Mouse (Mus musculus) hindlimb bud, embryonic 11.5 days (tissue): ENCODE data around the gene Wnt3a.
"Not testable (repeated sequence)": the region's sequence is repeated elsewhere in the genome, so short reads cannot be mapped to it uniquely, and the experiment has no call there.

Source experiments
- DNase-seq: peaks from one replicate; pipeline ENCODE4 v3.0.0-alpha.2; 2012; ENCODE audit warnings: low read depth, low spot score; ENCODE audit errors: extremely low spot score

Wnt3a gene

GRCm38 (mm10) chr11:59308164-59308542 is 17.6 kb upstream of the Wnt3a start:
- no peak for DNase-seq

GRCm38 (mm10) chr11:59307422-59308163 is 17.0 kb upstream of the Wnt3a start:
- DNase-seq: no peak

GRCm38 (mm10) chr11:59306461-59307421 is 16.2 kb upstream of the Wnt3a start, which contains the start of gene Wnt9a:
Gene Wnt9a (plus strand): TSS chr11:59306928.
- DNase-seq: no peak

- DNase-seq: no peak
Observed at GRCm38 (mm10) chr11:59305821-59306215, 15.3 kb upstream of the Wnt3a start.

- no peak for DNase-seq
Observed at GRCm38 (mm10) chr11:59305008-59305820, 14.7 kb upstream of the Wnt3a start.

GRCm38 (mm10) chr11:59302700-59303569 is 12.4 kb upstream of the Wnt3a start:
- DNase-seq: no peak

- DNase-seq: not testable (repeated sequence)
Observed at GRCm38 (mm10) chr11:59301053-59301452, 10.5 kb upstream of the Wnt3a start.

GRCm38 (mm10) chr11:59300185-59300584 is 9.6 kb upstream of the Wnt3a start:
- no peak for DNase-seq

GRCm38 (mm10) chr11:59297941-59298340 is 7.4 kb upstream of the Wnt3a start:
- DNase-seq: no peak

GRCm38 (mm10) chr11:59293616-59294015 is 3.1 kb upstream of the Wnt3a start:
- no peak for DNase-seq

- DNase-seq: no peak
Observed at GRCm38 (mm10) chr11:59289706-59290105, 846 bp downstream of the Wnt3a start.

GRCm38 (mm10) chr11:59284146-59284545 is 6.4 kb downstream of the Wnt3a start:
- DNase-seq: no peak

GRCm38 (mm10) chr11:59282933-59283332 is 7.6 kb downstream of the Wnt3a start:
- DNase-seq: no peak

GRCm38 (mm10) chr11:59282111-59282510 is 8.4 kb downstream of the Wnt3a start:
- DNase-seq: no peak

GRCm38 (mm10) chr11:59278047-59278446 is 12.5 kb downstream of the Wnt3a start:
- DNase-seq: no peak

GRCm38 (mm10) chr11:59276877-59277276 is 13.7 kb downstream of the Wnt3a start:
- DNase-seq: no peak

GRCm38 (mm10) chr11:59274184-59274583 is 16.4 kb downstream of the Wnt3a start:
- DNase-seq: no peak

GRCm38 (mm10) chr11:59266727-59267126 is 23.8 kb downstream of the Wnt3a start:
- DNase-seq: no peak

- no peak for DNase-seq
Observed at GRCm38 (mm10) chr11:59265154-59265813, 25.3 kb downstream of the Wnt3a start.

- no peak for DNase-seq
Observed at GRCm38 (mm10) chr11:59264593-59264992, 26.0 kb downstream of the Wnt3a start.
